Mouse (Mus musculus) erythroid progenitor cell, adult 5-6 weeks (primary cell): ENCODE data around the gene Gtsf1. TPM values are rescaled to one million over a fixed set of nuclear protein-coding genes. Genes with fewer than 3 reads are reported as not detected.

Source experiments
- ATAC-seq: replicated peaks from 2 replicates; pipeline ENCODE4 v1.8.0; 2016; ENCODE audit warnings: moderate number of reproducible peaks, mild to moderate bottlenecking, moderate TSS enrichment, inconsistent platforms; ENCODE audit not compliant: poor library complexity, low FRiP score, severe bottlenecking
- total RNA-seq, 2 experiments: library from RNA; stranded (forward) in 1 of 2; stranded (reverse) in 1 of 2; fragments of 150-400 nt in 1 of 2; fragments of 186-747, 209-891 nt in 1 of 2; gene quantifications; 2 replicates each; pipeline versions ENCODE4 v1.2.3 to v1.2.4; 2015 to 2017; ENCODE audit warnings: low replicate concordance in 2 of 2

Gtsf1 gene
- total RNA-seq, 2 experiments from 2014 or later: not detected

- no peak for ATAC-seq
Observed at GRCm38 (mm10) chr15:103359869-103360602, 70.2 kb downstream of the Gtsf1 start.

GRCm38 (mm10) chr15:103359122-103359510 lies 71.2 kb downstream of the Gtsf1 start:
- no peak for ATAC-seq

- no peak for ATAC-seq
Observed at GRCm38 (mm10) chr15:103358278-103359121, 71.8 kb downstream of the Gtsf1 start.

- no peak for ATAC-seq
Observed at GRCm38 (mm10) chr15:103357817-103358216, 72.5 kb downstream of the Gtsf1 start.

GRCm38 (mm10) chr15:103356130-103356529 lies 74.1 kb downstream of the Gtsf1 start:
- no peak for ATAC-seq

- no peak for ATAC-seq
Observed at GRCm38 (mm10) chr15:103355420-103355819, 74.8 kb downstream of the Gtsf1 start.

GRCm38 (mm10) chr15:103354690-103355089 lies 75.6 kb downstream of the Gtsf1 start:
- no peak for ATAC-seq

- no peak for ATAC-seq
Observed at GRCm38 (mm10) chr15:103353511-103354256, 76.6 kb downstream of the Gtsf1 start.

GRCm38 (mm10) chr15:103352856-103353255 lies 77.4 kb downstream of the Gtsf1 start:
- 0 out of 2 replicates have a peak, but pooled peaks have one; percentile 52 for ATAC-seq

Other genes with a start within 250 kb of the Gtsf1 start
- 181 and 243 TPM in 2 replicates for gene Cbx5, start 190.7 kb downstream of the Gtsf1 start, total RNA-seq (2015; ENCODE audit: low replicate concordance)
- gene Cbx5, start 190.7 kb downstream of the Gtsf1 start, total RNA-seq (2017; ENCODE audit: low replicate concordance): 214 and 236 TPM in 2 replicates
- gene Hnrnpa1, start 190.0 kb downstream of the Gtsf1 start, total RNA-seq (2015; ENCODE audit: low replicate concordance): 198 and 238 TPM in 2 replicates
- gene Hnrnpa1, start 190.0 kb downstream of the Gtsf1 start, total RNA-seq (2017; ENCODE audit: low replicate concordance): 338 and 377 TPM in 2 replicates
- 368 and 436 TPM in 2 replicates for gene Nfe2, start 172.1 kb downstream of the Gtsf1 start, total RNA-seq (2015; ENCODE audit: low replicate concordance)
- 353 and 370 TPM in 2 replicates for gene Nfe2, start 172.1 kb downstream of the Gtsf1 start, total RNA-seq (2017; ENCODE audit: low replicate concordance)
- gene Copz1, start 157.8 kb downstream of the Gtsf1 start, total RNA-seq (2015; ENCODE audit: low replicate concordance): 158 and 167 TPM in 2 replicates
- gene Copz1, start 157.8 kb downstream of the Gtsf1 start, total RNA-seq (2017; ENCODE audit: low replicate concordance): 37.6 and 42.4 TPM in 2 replicates
- gene Gpr84, start 119.9 kb downstream of the Gtsf1 start, total RNA-seq (2015; ENCODE audit: low replicate concordance): 0.72 TPM in 1 of 2 replicates, not detected in the other
- gene Gpr84, start 119.9 kb downstream of the Gtsf1 start, total RNA-seq (2017; ENCODE audit: low replicate concordance): 3.9 TPM in 1 of 2 replicates, not detected in the other
- 4.2 and 6.5 TPM in 2 replicates for gene Zfp385a, start 90.4 kb downstream of the Gtsf1 start, total RNA-seq (2015; ENCODE audit: low replicate concordance)
- 0.30 and 0.77 TPM in 2 replicates for gene Zfp385a, start 90.4 kb downstream of the Gtsf1 start, total RNA-seq (2017; ENCODE audit: low replicate concordance)
- gene Itga5, start 63.7 kb downstream of the Gtsf1 start, total RNA-seq (2015; ENCODE audit: low replicate concordance): 2.2 and 5.0 TPM in 2 replicates
- gene Itga5, start 63.7 kb downstream of the Gtsf1 start, total RNA-seq (2017; ENCODE audit: low replicate concordance): 0.15 and 0.39 TPM in 2 replicates
- not detected in 2 replicates for gene Gtsf2, start 18.0 kb upstream of the Gtsf1 start, total RNA-seq (2015; ENCODE audit: low replicate concordance)
- not detected in 2 replicates for gene Gtsf2, start 18.0 kb upstream of the Gtsf1 start, total RNA-seq (2017; ENCODE audit: low replicate concordance)
- 22.2 and 30.6 TPM in 2 replicates for gene Nckap1l, start 23.3 kb upstream of the Gtsf1 start, total RNA-seq (2015; ENCODE audit: low replicate concordance)
- gene Nckap1l, start 23.3 kb upstream of the Gtsf1 start, total RNA-seq (2017; ENCODE audit: low replicate concordance): 12.6 and 13.2 TPM in 2 replicates
- gene Pde1b, start 72.6 kb upstream of the Gtsf1 start, total RNA-seq (2015; ENCODE audit: low replicate concordance): 1.1 and 13.8 TPM in 2 replicates
- 1.2 and 2.2 TPM in 2 replicates for gene Pde1b, start 72.6 kb upstream of the Gtsf1 start, total RNA-seq (2017; ENCODE audit: low replicate concordance)
- gene Ppp1r1a, start 107.5 kb upstream of the Gtsf1 start, total RNA-seq (2015; ENCODE audit: low replicate concordance): not detected in 2 replicates
- not detected in 2 replicates for gene Ppp1r1a, start 107.5 kb upstream of the Gtsf1 start, total RNA-seq (2017; ENCODE audit: low replicate concordance)
- gene Glycam1, start 134.6 kb upstream of the Gtsf1 start, total RNA-seq (2015; ENCODE audit: low replicate concordance): not detected in 2 replicates
- gene Glycam1, start 134.6 kb upstream of the Gtsf1 start, total RNA-seq (2017; ENCODE audit: low replicate concordance): not detected in 2 replicates